Comparison of ENCODE assay signal across 14 mouse cellular contexts in the genomic region with DNA sequence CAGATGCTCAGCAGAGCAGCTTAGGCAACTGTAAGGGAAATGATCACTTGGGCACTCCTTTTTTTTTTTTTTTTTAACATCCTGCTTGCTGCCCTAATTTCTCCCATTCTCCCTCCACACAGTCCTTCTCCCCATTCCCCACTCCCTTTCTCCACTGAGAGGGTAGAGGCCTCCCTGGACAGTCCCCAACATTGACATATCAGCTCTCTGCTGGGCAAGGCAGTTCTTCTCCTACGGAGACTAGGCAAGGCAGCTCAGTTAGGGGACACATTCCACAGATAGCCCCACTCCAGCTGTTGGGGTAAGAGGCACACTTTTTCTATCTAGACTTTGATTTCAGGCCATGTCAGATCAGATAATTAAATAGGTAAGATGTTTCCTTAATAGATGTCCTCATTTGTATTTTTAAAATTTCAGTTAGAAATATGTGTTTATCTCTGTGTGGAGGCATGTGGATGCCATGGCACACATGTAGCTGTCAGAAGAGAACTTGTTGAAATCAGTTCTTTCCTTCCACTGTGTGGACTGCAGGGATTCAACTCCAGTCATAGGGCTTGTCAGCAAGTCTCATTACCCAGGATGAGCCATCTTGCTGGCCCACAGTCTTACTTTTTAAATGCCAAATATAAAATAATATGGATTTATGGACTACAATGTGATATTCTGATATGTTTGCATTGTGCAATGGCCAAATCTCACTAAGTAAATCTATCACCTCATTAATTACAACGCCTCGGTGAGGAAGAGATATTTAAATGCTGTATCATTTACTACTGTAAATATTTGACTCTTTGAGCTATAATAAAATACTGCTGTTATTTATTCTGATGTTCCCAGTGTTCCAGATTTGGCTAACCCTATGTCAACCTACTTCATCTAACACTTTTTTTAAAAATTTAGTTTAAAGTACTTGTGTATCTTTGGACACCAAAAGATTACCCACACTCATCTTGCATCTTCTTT.
"Had no signal": no experiment of that assay in that cellular context is flagged by ENCODE, and none has a peak within 500 bp of the region (broad histone marks: within the 10 kb centered on the region; RNA-seq: fewer than 3 reads in every experiment).

No protein-coding gene starts in this region.

- H3K4me2 ChIP-seq: intestine, embryonic 15.5 days; kidney, embryonic 15.5 days; limb, embryonic 12.5 days; limb, embryonic 15.5 days; midbrain, embryonic 11.5 days had no signal

- H3K36me3 ChIP-seq: intestine, embryonic 15.5 days; kidney, embryonic 15.5 days; limb, embryonic 12.5 days had no signal

- H3K9ac ChIP-seq: intestine, embryonic 15.5 days; kidney, embryonic 15.5 days; limb, embryonic 12.5 days; limb, embryonic 15.5 days had no signal

- H3K27ac ChIP-seq: intestine, embryonic 15.5 days; kidney, embryonic 15.5 days; limb, embryonic 12.5 days; limb, embryonic 15.5 days had no signal

- H3K9me3 ChIP-seq: intestine, embryonic 15.5 days; kidney, embryonic 15.5 days; limb, embryonic 12.5 days; limb, embryonic 15.5 days had no signal

- H3K27me3 ChIP-seq: intestine, embryonic 15.5 days; kidney, embryonic 15.5 days; limb, embryonic 12.5 days; limb, embryonic 15.5 days had no signal

- DNase-seq: kidney, adult 11 months; kidney, adult 8-10 months; kidney, postnatal 10 days; kidney, postnatal 4 days; left cerebral cortex, postnatal 4 days; midbrain, embryonic 14.5 days; thymus, adult 18-20 months; thymus, postnatal 14 days; thymus, postnatal 4 days had no signal

- H3K4me1 ChIP-seq: intestine, embryonic 15.5 days; kidney, embryonic 15.5 days; limb, embryonic 15.5 days had no signal

- H3K4me3 ChIP-seq: intestine, embryonic 15.5 days; kidney, embryonic 15.5 days; limb, embryonic 12.5 days; limb, embryonic 15.5 days had no signal
